Mouse (Mus musculus) common myeloid progenitor, adult 5-6 weeks (primary cell): ENCODE data around the gene Nosip. TPM values are rescaled to one million over a fixed set of nuclear protein-coding genes. Genes with fewer than 3 reads are reported as not detected.
"Not testable (repeated sequence)": the region's sequence is repeated elsewhere in the genome, so short reads cannot be mapped to it uniquely, and the experiment has no call there.

Experiments used
- ATAC-seq: replicated peaks from 2 replicates; pipeline ENCODE4 v1.8.0; 2016; ENCODE audit warnings: low read depth, mild to moderate bottlenecking, moderate TSS enrichment, inconsistent platforms; ENCODE audit not compliant: poor library complexity, severe bottlenecking
- total RNA-seq: library from RNA; stranded (forward); fragments of 200-1000, 187-1606 nt; gene quantifications from 2 replicates; pipeline ENCODE4 v1.2.3, GENCODE M21; 2017

The Nosip gene
- total RNA-seq: 66.0 and 71.2 TPM in 2 replicates

- ATAC-seq: peak; percentile 95
Observed at GRCm38 (mm10) chr7:45062239-45062835, at the start of gene Nosip, which contains the start of gene Prrg2. Nosip (plus strand) TSS chr7:45062429. Prrg2 (minus strand) TSS chr7:45062677.

GRCm38 (mm10) chr7:45012824-45013223 lies 49.4 kb upstream of the Nosip start:
- no peak for ATAC-seq

DNA sequence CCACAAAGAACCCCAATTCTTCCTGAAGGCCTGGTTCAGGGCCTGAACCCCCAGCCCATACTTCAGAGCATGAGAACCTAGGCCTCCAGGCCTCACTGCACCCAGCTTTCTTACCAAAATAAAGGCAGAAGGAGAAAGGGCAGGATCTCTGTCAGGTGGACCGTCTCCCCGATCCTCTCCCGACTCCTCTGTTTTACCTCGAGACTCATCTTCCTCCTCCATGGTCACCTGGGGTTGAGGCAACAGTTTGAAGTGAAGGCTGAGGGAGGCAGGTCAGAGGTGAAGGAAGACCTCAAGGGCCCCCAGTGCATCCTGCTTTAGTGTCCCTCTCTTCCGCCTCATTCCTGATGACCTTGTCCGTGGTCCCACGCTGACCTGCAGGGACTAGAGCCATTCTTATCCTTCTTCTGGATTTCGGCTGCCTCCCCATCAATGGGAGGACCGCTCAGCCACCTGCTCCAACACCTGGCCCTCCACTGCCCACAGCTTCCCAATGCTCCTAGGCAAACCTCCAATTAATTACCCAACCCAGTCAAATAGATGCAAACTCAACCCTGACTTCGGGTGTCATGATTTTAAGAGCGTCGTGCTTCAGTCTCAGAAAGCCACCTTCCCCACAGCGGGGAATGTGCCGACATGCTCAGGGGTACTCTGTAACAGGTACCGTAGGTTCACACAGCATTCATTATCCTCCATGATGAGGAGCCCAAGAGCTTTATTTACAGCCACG lies 48.7 kb upstream of the Nosip start:
- ATAC-seq: no peak

- ATAC-seq: no peak
Observed at GRCm38 (mm10) chr7:45014096-45014451, 48.2 kb upstream of the Nosip start.

- ATAC-seq: no peak
Observed at GRCm38 (mm10) chr7:45015344-45015956, 46.8 kb upstream of the Nosip start.

DNA sequence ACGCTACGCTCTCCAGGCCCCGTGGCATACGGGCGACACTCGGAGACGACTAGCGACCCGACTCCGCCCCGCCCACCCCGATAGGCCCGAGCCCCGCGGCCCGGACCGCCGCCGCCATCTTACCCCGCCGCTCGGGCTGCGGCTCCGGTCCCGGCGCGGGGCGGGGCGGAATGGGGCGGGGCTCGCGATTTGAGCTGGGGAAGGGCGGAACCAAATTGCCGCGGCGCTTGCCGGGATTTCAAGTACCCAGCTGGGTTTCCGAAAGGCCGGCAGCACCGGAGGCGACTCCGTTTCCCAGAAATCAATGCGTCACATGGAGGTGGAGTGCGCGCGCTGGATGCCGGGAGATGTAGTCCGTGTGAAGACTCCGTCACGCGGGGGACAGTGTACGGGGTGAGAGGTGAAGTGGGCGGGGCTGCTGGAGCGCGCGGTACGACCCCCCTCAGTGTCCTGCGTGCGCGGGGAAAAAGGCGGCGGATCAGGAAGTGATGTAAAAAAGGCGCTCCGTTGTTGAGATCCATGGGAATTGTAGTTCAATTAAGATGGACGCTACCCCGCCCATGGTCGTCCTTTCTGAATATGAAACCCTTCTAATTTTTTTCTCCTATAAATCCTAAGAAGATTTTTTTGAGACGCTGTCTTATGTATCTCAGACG lies 46.1 kb upstream of the Nosip start, which contains the start of gene Scaf1:
Gene Scaf1, minus strand, starts transcription at position 407 of the 656 bp plus-strand sequence.
- ATAC-seq: peak; percentile 73

DNA sequence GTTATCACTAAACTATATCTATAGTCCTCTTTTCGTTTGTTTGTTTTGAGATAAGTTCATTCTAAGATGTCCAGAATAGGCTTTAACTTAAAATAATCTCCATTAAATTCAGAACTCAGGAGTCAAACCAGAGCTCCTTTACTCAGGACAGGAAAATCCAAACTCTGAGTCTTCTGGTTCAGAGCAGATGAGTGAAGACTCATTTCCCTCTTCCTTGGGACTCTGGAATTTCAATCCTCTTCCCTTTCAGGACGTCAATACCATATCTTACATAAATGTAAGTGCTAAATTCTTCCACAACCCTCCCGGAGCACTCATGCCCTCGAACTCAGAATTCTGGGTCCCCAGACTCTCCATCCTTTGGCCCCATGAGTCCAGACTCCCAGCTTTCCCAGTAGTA lies 45.5 kb upstream of the Nosip start:
- no peak for ATAC-seq

DNA sequence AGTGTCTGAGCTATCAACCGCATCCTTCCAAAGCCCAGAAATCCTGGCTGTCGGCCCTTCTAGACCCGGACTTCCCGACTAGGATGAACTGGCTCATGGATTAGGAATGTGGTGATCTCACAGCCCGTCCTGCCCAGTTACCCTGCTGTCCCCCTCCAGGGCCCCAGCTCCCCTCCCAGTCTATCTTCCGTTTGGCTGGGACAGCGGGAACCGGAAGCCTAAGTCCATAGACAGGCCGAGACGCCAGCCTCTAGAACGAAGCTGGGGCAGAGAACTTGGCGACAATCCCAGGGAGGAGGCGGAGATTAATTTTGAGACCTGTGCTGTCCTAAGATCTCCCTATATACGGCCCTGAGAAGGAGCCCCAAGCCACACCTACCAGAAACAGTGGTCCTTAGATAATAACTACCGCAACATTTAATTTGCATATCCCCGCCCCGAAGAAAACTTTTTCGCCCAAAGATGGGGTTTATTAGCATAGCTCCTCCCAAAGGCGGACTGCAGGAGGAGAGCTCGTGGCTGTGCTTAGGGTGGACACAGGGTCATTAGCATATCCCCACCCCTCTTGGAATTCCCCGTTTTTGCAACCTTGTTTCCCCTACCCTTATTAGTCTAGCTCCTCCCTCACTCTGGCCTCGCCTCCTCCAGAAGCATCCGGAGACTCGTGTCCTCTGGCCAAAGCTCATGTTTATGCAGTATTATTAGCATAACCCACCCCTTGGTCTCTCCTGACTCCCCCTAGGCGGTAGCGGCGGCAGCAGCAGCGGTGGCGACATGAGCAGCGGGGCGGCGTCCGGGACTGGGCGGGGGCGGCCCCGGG lies 44.8 kb upstream of the Nosip start, which contains the start of gene Rras:
Gene Rras, plus strand, starts transcription at position 720 of the 820 bp plus-strand sequence.
- ATAC-seq: peak; percentile 76

GRCm38 (mm10) chr7:45019031-45019571 lies 43.1 kb upstream of the Nosip start:
- no peak for ATAC-seq

DNA sequence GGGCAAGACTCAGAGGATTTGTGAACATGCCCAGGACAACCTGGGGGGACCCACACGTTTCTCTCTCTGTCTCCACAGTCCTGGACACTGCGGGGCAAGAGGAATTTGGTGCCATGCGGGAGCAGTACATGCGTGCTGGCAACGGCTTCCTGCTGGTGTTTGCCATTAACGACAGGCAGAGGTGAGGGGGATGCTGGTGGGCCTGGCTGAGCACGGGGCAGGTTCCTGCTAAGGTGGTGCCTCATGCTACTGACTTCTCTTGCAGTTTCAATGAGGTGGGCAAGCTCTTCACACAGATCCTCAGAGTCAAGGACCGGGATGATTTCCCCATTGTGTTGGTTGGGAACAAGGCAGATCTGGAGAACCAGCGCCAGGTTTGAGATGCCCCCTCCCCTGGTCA lies 42.0 kb upstream of the Nosip start:
- ATAC-seq: no peak

DNA sequence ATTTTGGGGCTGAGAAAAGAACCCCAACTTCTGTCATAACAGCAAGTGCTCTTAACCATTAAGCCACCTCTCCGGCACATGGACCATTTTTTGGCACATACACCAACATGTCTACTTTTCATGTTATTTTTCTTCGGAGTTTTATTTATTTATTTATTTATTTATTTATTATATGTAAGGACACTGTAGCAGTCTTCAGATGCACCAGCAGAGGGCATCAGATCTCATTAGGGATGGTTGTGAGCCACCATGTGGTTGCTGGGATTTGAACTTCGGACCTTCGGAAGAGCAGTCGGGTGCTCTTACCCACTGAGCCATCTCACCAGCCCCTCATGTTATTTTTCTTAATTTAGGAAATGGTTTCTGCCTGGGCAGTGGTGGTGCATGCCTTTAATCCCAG lies 38.5 kb upstream of the Nosip start:
- ATAC-seq: not testable (repeated sequence)

GRCm38 (mm10) chr7:45024281-45025248 lies 37.7 kb upstream of the Nosip start:
- ATAC-seq: no peak

- ATAC-seq: no peak
Observed at GRCm38 (mm10) chr7:45025601-45026220, 36.5 kb upstream of the Nosip start.

DNA sequence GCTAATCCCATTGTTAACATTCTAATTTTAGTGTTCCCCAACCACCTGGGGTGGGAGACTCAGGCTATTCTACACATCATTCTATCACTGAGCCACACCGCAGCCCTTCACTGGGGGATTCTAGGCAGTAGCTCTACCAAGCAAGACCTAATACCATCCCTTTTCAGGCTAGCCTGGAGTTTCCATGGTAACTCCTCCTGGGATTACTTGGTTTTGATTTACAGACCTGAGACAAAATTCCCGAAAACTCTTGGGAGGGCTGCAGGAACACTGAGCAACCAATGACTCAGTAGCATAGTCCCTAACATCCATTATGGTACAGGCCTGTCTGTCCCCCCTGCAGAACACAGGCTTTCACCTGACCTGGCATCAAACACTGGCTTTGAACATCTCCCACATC lies 36.0 kb upstream of the Nosip start:
- no peak for ATAC-seq

DNA sequence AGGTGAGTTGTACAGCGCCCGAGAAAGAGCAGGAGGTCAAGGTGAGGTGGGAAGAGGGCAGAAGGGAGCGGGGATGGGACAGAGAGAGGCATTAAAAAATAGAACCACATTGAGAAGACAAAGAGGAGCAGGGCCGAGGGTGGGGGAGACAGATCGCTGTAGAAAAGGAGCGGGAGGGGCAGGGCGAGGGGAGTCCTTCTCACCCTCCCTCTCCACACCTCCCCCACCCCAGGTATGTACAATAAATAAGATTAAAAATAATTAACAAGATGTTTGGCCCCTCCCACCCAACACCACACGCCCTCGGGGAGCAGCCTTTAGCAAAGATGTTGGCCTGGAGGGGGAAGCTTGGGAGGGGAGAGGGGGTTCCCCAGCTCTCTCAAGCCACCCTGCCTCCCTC lies 34.5 kb upstream of the Nosip start:
- ATAC-seq: no peak

DNA sequence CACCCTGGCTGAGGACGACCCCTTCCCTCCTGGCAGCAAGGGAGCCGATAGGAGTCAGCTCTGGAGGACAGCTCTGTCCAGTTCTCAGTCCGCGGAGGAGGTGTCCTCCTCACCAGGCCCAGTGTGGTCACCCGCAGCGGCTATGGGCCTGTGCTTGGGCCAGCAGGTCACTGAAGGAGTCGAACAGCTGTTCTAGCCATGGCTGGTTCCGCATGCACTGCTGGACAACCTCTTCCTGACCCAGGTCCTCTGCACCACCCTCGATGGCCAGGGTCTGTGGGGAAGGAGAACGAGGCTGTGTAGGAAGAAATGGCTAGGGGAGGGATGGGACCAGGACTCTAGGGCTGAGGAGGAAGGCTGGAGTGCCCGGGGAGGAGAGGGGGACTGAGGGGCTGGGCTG lies 33.9 kb upstream of the Nosip start:
- ATAC-seq: no peak

GRCm38 (mm10) chr7:45029995-45030394 lies 32.2 kb upstream of the Nosip start:
- no peak for ATAC-seq

DNA sequence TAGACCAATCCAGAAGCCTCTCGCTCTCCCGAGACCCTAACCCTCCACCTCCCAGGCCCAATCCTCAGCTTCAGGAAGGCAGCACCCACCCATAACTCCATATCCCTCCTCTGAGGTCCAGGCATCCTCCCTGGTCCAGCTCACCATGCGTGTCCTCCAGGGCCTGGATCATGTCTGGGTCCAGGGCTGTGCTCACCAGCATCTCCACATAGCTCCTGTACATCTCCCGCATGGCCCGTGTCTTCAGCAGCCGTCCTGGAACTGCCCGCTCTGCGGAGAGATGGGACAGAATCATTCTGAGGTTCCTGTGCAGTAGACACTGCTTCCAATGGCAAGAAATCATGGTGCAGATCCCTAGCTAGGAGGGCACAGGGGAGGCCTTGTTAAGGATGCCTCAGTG lies 31.4 kb upstream of the Nosip start:
- ATAC-seq: no peak
